Mouse (Mus musculus) spleen, adult 2 months (tissue): Measurements from ENCODE around the gene Cygb.

Experiments
- CTCF ChIP-seq: fragments of 200-500 bp; IDR thresholded peaks from 2 replicates; pipeline ENCODE4 v1.5.1; 2011; ENCODE audit warnings: mild to moderate bottlenecking, inconsistent platforms; ENCODE audit not compliant: insufficient read depth, insufficient read length, insufficient replicate concordance; ENCODE audit errors: extremely low read depth
- POLR2A ChIP-seq: fragments of 200-500 bp; IDR thresholded peaks from 2 replicates; pipeline ENCODE4 v1.6.1; 2011; ENCODE audit warnings: low read depth, low read length, inconsistent platforms

DNA sequence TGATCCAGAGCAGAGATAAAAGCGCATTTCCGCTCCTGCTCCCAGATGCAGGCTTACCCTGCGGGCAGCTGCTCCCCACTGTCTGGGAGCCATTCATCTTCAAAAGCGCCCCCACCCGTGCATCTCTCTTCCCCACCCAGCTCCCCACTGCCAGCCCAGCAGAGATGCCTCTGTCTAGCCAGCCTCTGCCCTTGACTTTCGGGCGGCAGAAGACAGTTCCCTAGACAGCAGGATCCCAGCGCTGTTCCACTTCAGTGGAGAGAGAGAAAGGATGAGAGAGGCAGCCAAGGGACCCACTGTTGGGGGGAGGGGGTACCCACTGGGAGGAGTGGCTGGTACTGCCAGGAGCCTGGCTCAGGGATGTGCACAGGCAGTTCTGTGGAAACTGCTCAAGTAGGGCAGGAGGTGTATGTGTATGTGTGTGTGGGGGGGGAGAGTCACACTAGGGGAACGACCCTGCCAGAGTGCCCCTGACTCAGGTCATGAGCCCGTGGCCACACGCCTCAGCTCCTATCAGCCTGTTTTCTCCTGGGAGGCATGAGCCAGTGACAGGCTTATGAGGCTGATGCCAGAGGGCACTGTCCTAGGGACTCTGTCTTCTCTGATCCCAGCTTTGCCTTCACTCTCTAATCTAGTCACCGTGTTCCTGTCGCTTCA lies 7.3 kb upstream of the Cygb start:
- TF ChIP-seq CTCF (no peak), POLR2A (no peak)
